Mouse (Mus musculus) gastrocnemius, postnatal 36 days (tissue): ENCODE measurements around the gene Otog. TPM values are rescaled to one million over a fixed set of nuclear protein-coding genes. Genes with fewer than 3 reads are reported as not detected.

Experiments
- DNase-seq, 2 experiments: peaks; one replicate each; pipeline ENCODE4 v3.0.0; 2022
- intact Hi-C: fragments of 180-260 bp; cut with DNase I; formaldehyde crosslinking; loops from one replicate; pipeline ENCODE4 v1.15.1; 2025
- total RNA-seq, 2 experiments: library from RNA; stranded (reverse); gene quantifications; 2 replicates each; pipeline ENCODE4 v1.2.3; 2021

Gene Otog
- total RNA-seq, 2 experiments from 2014 or later, result 0.15 to 0.89 TPM

- peak in 1 of 2 experiments; percentile 25 for DNase-seq
- intact Hi-C loops, result loop anchor here (1.0 to 10.0 kb wide), 2 partner anchors 98 to 175 kb away; no protein-coding TSS in a partner anchor
Measured at GRCm38 (mm10) chr7:46279946-46280345, 39.2 kb downstream of the Otog start.

GRCm38 (mm10) chr7:46280896-46281295 lies 40.1 kb downstream of the Otog start:
- intact Hi-C loops, result loop anchor here (1.0 kb wide), 1 partner anchor 97 kb away; no protein-coding TSS in a partner anchor
- DNase-seq, result no peak

- intact Hi-C loops, result no loop called here
- no peak for DNase-seq
Measured at GRCm38 (mm10) chr7:46282276-46282675, 41.5 kb downstream of the Otog start.

- DNase-seq, result no peak
Measured at GRCm38 (mm10) chr7:46283681-46284080, 42.9 kb downstream of the Otog start.

GRCm38 (mm10) chr7:46285161-46285839 lies 44.5 kb downstream of the Otog start:
- DNase-seq, result no peak
- intact Hi-C loops, result loop anchor here (5.0 kb wide), 2 partner anchors 47 to 322 kb away; no protein-coding TSS in a partner anchor

More at GRCm38 (mm10) chr7:46283681-46284080, 42.9 kb downstream of the Otog start:
- intact Hi-C loops, result no loop called here

- intact Hi-C loops, result loop anchor here (5.0 kb wide), 2 partner anchors 46 to 321 kb away; no protein-coding TSS in a partner anchor
- DNase-seq, result no peak
Measured at GRCm38 (mm10) chr7:46286391-46286790, 45.6 kb downstream of the Otog start.

GRCm38 (mm10) chr7:46287051-46287450 lies 46.3 kb downstream of the Otog start:
- DNase-seq, result no peak
- intact Hi-C loops, result loop anchor here (5.0 kb wide), 2 partner anchors 45 to 320 kb away; no protein-coding TSS in a partner anchor

GRCm38 (mm10) chr7:46296330-46296729 lies 55.5 kb downstream of the Otog start:
- intact Hi-C loops, result no loop called here
- no peak for DNase-seq

GRCm38 (mm10) chr7:46301031-46301632 lies 60.3 kb downstream of the Otog start:
- DNase-seq, result no peak
- intact Hi-C loops, result no loop called here

- no peak for DNase-seq
- intact Hi-C loops, result no loop called here
Measured at GRCm38 (mm10) chr7:46313486-46313885, 72.7 kb downstream of the Otog start.

- intact Hi-C loops, result no loop called here
- DNase-seq, result no peak
Measured at GRCm38 (mm10) chr7:46314220-46315009, 73.6 kb downstream of the Otog start.

GRCm38 (mm10) chr7:46315692-46316091 lies 74.9 kb downstream of the Otog start:
- intact Hi-C loops, result loop anchor here (1.0 kb wide), 1 partner anchor 60 kb away; no protein-coding TSS in a partner anchor
- DNase-seq, result peak in 1 of 2 experiments; percentile 55

- intact Hi-C loops, result loop anchor here (1.0 kb wide), 1 partner anchor 58 kb away; no protein-coding TSS in a partner anchor
- no peak for DNase-seq
Measured at GRCm38 (mm10) chr7:46316948-46317347, 76.2 kb downstream of the Otog start.

GRCm38 (mm10) chr7:46321242-46321641 lies 80.5 kb downstream of the Otog start:
- DNase-seq, result no peak
- intact Hi-C loops, result no loop called here

- intact Hi-C loops, result no loop called here
- DNase-seq, result no peak
Measured at GRCm38 (mm10) chr7:46327896-46328295, 87.1 kb downstream of the Otog start.

- intact Hi-C loops, result no loop called here
- DNase-seq, result peak in 1 of 2 experiments; percentile 27
Measured at GRCm38 (mm10) chr7:46337397-46337796, 96.6 kb downstream of the Otog start.

- intact Hi-C loops, result loop anchor here (2.0 kb wide), 1 partner anchor 37 kb away; the partner anchor contains the start of gene Myod1
- peak; percentile 22 to 48 for DNase-seq
Measured at GRCm38 (mm10) chr7:46339818-46340217, 99.0 kb downstream of the Otog start.

- intact Hi-C loops, result loop anchor here (2.0 kb wide), 1 partner anchor 37 kb away; the partner anchor contains the start of gene Myod1
- DNase-seq, result no peak
Measured at GRCm38 (mm10) chr7:46340295-46340694, 99.5 kb downstream of the Otog start.

- peak; percentile 37 to 57 for DNase-seq
- intact Hi-C loops, result loop anchor here (2.0 kb wide), 1 partner anchor 35 kb away; the partner anchor contains the start of gene Myod1
Measured at GRCm38 (mm10) chr7:46341471-46341870, 100.7 kb downstream of the Otog start.

GRCm38 (mm10) chr7:46347692-46348091 lies 106.9 kb downstream of the Otog start:
- DNase-seq, result no peak
- intact Hi-C loops, result no loop called here
